Mouse (Mus musculus) hematopoietic stem cell, adult 5-6 weeks (primary cell): ENCODE data around the gene Nutm2. TPM values are rescaled to one million over a fixed set of nuclear protein-coding genes. Genes with fewer than 3 reads are reported as not detected.

Experiments
- total RNA-seq: library from RNA; stranded (forward); fragments of 172-1452, 232-1000 nt; gene quantifications from 2 replicates; pipeline ENCODE4 v1.2.3, GENCODE M21; 2017

Nutm2 gene
- total RNA-seq, 1 experiment from 2014 or later, result not detected

Other genes starting within 250 kb of the Nutm2 start
- not detected in 2 replicates for gene Gm906, start 217.0 kb upstream of the Nutm2 start, total RNA-seq
- 12.6 and 15.0 TPM in 2 replicates for gene Fbxw17, start 49.4 kb upstream of the Nutm2 start, total RNA-seq
- not detected in 2 replicates for gene Gm47429, start 23.4 kb upstream of the Nutm2 start, total RNA-seq
- gene Gm904, start 175.9 kb downstream of the Nutm2 start, total RNA-seq, result not detected in 2 replicates
- gene Gm8765, start 231.0 kb downstream of the Nutm2 start, total RNA-seq, result not detected in 2 replicates